8 mouse cellular contexts compared by ENCODE assay signal in genomic region chr6:126164781-126165180, GRCm38 (mm10). TPM values are rescaled to one million over a fixed set of nuclear protein-coding genes. Genes with fewer than 3 reads are reported as not detected.
DNase-seq lines count a peak whose midpoint lies in the region; ATAC-seq lines count a peak whose summit lies in the region.

No protein-coding gene starts in this region.

- under 1% methylated on average over 27 of the region's 27 CpGs for WGBS in lung, embryonic 16.5 days
- under 1% methylated on average over 23 of the region's 27 CpGs for WGBS in embryonic facial prominence, embryonic 14.5 days
- WGBS in limb, embryonic 15.5 days: under 1% methylated on average over 27 of the region's 27 CpGs
- WGBS in stomach, embryonic 15.5 days: under 1% methylated on average over 27 of the region's 27 CpGs

- H3K9me3 ChIP-seq in lung, embryonic 16.5 days (ENCODE audit: control insufficient read depth, low read length): no peaks in the 10 kb centered on the region
- H3K9me3 ChIP-seq in embryonic facial prominence, embryonic 14.5 days (ENCODE audit: control insufficient read depth, low read length): no peaks in the 10 kb centered on the region
- no peaks in the 10 kb centered on the region for H3K9me3 ChIP-seq in limb, embryonic 15.5 days
- no peaks in the 10 kb centered on the region for H3K9me3 ChIP-seq in stomach, embryonic 15.5 days

- no peak overlapping the region for H3K27ac ChIP-seq in lung, embryonic 16.5 days (ENCODE audit: low read length)
- peak overlapping the region; percentile 62 for H3K27ac ChIP-seq in embryonic facial prominence, embryonic 14.5 days (replicated peaks; ENCODE audit: low read depth, low read length)
- peak overlapping the region; percentile 75 for H3K27ac ChIP-seq in limb, embryonic 15.5 days
- no peak overlapping the region for H3K27ac ChIP-seq in stomach, embryonic 15.5 days

- peak overlapping the region; percentile 0; the same call in 1 of the 2 replicates for H3K9ac ChIP-seq in lung, embryonic 16.5 days (ENCODE audit: low read length)
- H3K9ac ChIP-seq in embryonic facial prominence, embryonic 14.5 days (ENCODE audit: low read depth, low read length): peak overlapping the region; percentile 71
- peak overlapping the region; percentile 44 for H3K9ac ChIP-seq in limb, embryonic 15.5 days
- H3K9ac ChIP-seq in stomach, embryonic 15.5 days: no peak overlapping the region

- H3K4me1 ChIP-seq in lung, embryonic 16.5 days (replicated peaks; ENCODE audit: control insufficient read depth, insufficient read depth, low read length): peaks cover 29% of the 10 kb centered on the region
- peaks cover 22% of the 10 kb centered on the region for H3K4me1 ChIP-seq in embryonic facial prominence, embryonic 14.5 days (ENCODE audit: control insufficient read depth, insufficient read depth, low read length)
- peaks cover 61% of the 10 kb centered on the region for H3K4me1 ChIP-seq in limb, embryonic 15.5 days
- H3K4me1 ChIP-seq in stomach, embryonic 15.5 days: peaks cover 23% of the 10 kb centered on the region

- H3K27me3 ChIP-seq in lung, embryonic 16.5 days (ENCODE audit: control insufficient read depth, insufficient read depth, low read depth, low read length): peaks cover 26% of the 10 kb centered on the region
- no peaks in the 10 kb centered on the region for H3K27me3 ChIP-seq in embryonic facial prominence, embryonic 14.5 days (replicated peaks; ENCODE audit: control insufficient read depth, insufficient read depth, low read length)
- 0 out of 2 replicates have a peak, but pooled peaks cover 5% of the 10 kb centered on the region for H3K27me3 ChIP-seq in limb, embryonic 15.5 days
- peaks cover 19% of the 10 kb centered on the region; the same call in 1 of the 2 replicates for H3K27me3 ChIP-seq in stomach, embryonic 15.5 days (replicated peaks)

- intact Hi-C loops in heart, postnatal 36 days (cut with DNase I): loop anchor here (5.0 to 10.0 kb wide), 5 partner anchors 122 to 422 kb away; partner anchors contain the start of gene Kcna5

- ATAC-seq in lung, embryonic 16.5 days (ENCODE audit: low read depth): no peak; the same call in 1 of the 2 replicates
- ATAC-seq in embryonic facial prominence, embryonic 14.5 days (ENCODE audit: low read depth): peak; percentile 64
- ATAC-seq in limb, embryonic 15.5 days (ENCODE audit: insufficient number of reproducible peaks, low FRiP score, low TSS enrichment, low read depth): no peak
- 0 out of 2 replicates have a peak, but pooled peaks have one; percentile 16 for ATAC-seq in stomach, embryonic 15.5 days (ENCODE audit: insufficient read depth, low FRiP score, low read depth)
- no peak for ATAC-seq in activated CD4-positive, CD25-positive, alpha-beta regulatory T cell, adult 4 months

- H3K4me2 ChIP-seq in lung, embryonic 16.5 days (ENCODE audit: low read depth, low read length): peak overlapping the region; percentile 75
- H3K4me2 ChIP-seq in embryonic facial prominence, embryonic 14.5 days (ENCODE audit: low read depth, low read length): peak overlapping the region; percentile 87
- peak overlapping the region; percentile 69 for H3K4me2 ChIP-seq in limb, embryonic 15.5 days
- H3K4me2 ChIP-seq in stomach, embryonic 15.5 days: peak overlapping the region; percentile 87

- H3K36me3 ChIP-seq in lung, embryonic 16.5 days (ENCODE audit: control insufficient read depth, insufficient read depth, low read length): no peaks in the 10 kb centered on the region
- H3K36me3 ChIP-seq in embryonic facial prominence, embryonic 14.5 days (ENCODE audit: control insufficient read depth, insufficient read depth, low read length): no peaks in the 10 kb centered on the region
- H3K36me3 ChIP-seq in limb, embryonic 15.5 days: no peaks in the 10 kb centered on the region
- no peaks in the 10 kb centered on the region for H3K36me3 ChIP-seq in stomach, embryonic 15.5 days

- H3K4me3 ChIP-seq in lung, embryonic 16.5 days (ENCODE audit: low read length): peak overlapping the region; percentile 50
- peak overlapping the region; percentile 59 for H3K4me3 ChIP-seq in embryonic facial prominence, embryonic 14.5 days (ENCODE audit: low read depth, low read length)
- H3K4me3 ChIP-seq in limb, embryonic 15.5 days: peak overlapping the region; percentile 51
- H3K4me3 ChIP-seq in stomach, embryonic 15.5 days (replicated peaks): peak overlapping the region; percentile 52

- DNase-seq in lung, adult 18-20 months: no peak
- DNase-seq in embryonic facial prominence, embryonic 14.5 days (ENCODE audit: low spot score): peak; percentile 85
- peak; percentile 49 to 53 for DNase-seq in heart, postnatal 36 days
- no peak for DNase-seq in frontal cortex, postnatal 36 days (ENCODE audit: low spot score in 2 of 2)

RNA-seq across cellular contexts. Expression of gene Ntf3, which starts 1.9 kb away (rescaled TPM):
- 3.5 and 3.7 TPM in 2 replicates for polyA plus RNA-seq in lung, embryonic 16.5 days (2015; fragmentation: Nextera tagmentation; extraction: Ambion mirVana)
- polyA plus RNA-seq in embryonic facial prominence, embryonic 14.5 days (2014; fragmentation: Nextera tagmentation; extraction: Ambion mirVana): 10.9 and 12.4 TPM in 2 replicates
- 1 to 10 TPM; 3.4 to 4.5 TPM for total RNA-seq in heart, postnatal 36 days (2021)
- 16.9 and 19.2 TPM in 2 replicates for polyA plus RNA-seq in limb, embryonic 15.5 days (2015; fragmentation: Nextera tagmentation; extraction: Ambion mirVana)
- 9.2 and 9.5 TPM in 2 replicates for polyA plus RNA-seq in stomach, embryonic 15.5 days (2015; fragmentation: Nextera tagmentation; extraction: Ambion mirVana)
- polyA plus RNA-seq in activated CD4-positive, CD25-positive, alpha-beta regulatory T cell, adult 4 months (2017; shearing (Covaris generic)): not detected

Comparison
In these comparisons a context has a peak if more than half of its experiments do, and no peak if none do; other contexts are left out.
1. ATAC-seq: peak in embryonic facial prominence, embryonic 14.5 days (single experiment) and stomach, embryonic 15.5 days (single experiment); none in lung, embryonic 16.5 days (single experiment), limb, embryonic 15.5 days (single experiment) and activated CD4-positive, CD25-positive, alpha-beta regulatory T cell, adult 4 months (single experiment).
2. H3K27ac ChIP-seq: peak in embryonic facial prominence, embryonic 14.5 days (single experiment) and limb, embryonic 15.5 days (single experiment); none in lung, embryonic 16.5 days (single experiment) and stomach, embryonic 15.5 days (single experiment).
3. DNase-seq: peak in embryonic facial prominence, embryonic 14.5 days (single experiment) and heart, postnatal 36 days (2 of 2); none in lung, adult 18-20 months (0 of 2) and frontal cortex, postnatal 36 days (0 of 2).
4. Peak in every context shown above with its lines, with median percentiles within 50 percentile points of each other: H3K4me2 ChIP-seq and H3K4me3 ChIP-seq.